Mouse (Mus musculus): ENCODE data around the gene Alox8. TPM values are rescaled to one million over a fixed set of nuclear protein-coding genes. Genes with fewer than 3 reads are reported as not detected.

The Alox8 gene
- 0.12 and 0.61 TPM in 2 replicates for polyA plus RNA-seq (2015; fragmentation: Nextera tagmentation; extraction: Ambion mirVana)

DNA sequence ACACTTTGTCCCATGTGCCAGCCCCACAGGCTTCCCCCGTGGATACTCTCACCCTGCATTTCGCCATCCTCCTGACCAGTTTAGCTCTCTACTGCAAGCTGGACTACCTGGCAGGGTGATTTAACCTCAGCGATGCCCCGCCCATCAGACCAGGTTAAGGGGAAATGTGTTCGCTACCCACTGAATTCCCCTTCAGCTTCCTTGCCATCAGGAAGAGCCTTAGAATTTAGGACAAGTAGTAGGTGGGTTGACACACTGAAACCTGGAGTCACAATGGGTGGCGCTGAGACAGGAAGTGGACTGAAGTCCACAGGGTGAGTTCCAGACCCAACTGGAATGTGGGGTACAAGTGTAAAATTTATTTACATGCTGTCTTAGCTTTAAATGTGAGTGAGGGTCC, at the start of gene Alox8:
TSS of gene Alox8 (minus strand) at position 101 of the 400 bp plus-strand sequence.

DNA sequence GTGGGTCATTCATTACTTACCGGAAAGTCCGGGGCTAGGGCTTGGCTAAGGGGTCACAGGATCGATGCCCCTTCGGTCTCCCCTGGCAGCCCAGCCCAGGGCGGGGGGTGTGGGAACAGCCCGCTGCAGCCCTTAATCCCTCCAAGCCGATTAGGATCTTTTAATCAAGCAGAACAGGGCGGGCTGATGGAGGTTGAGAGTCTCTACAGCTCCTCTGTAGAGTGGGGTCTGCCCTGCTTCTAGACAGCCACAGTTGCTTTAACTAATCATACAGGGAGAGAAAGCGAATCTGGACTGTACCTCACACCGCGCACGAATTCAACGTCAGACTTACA, 39.2 kb upstream of the Alox8 start, which contains the start of gene Gucy2e:
TSS of gene Gucy2e (minus strand) at position 111 of the 335 bp plus-strand sequence.

DNA sequence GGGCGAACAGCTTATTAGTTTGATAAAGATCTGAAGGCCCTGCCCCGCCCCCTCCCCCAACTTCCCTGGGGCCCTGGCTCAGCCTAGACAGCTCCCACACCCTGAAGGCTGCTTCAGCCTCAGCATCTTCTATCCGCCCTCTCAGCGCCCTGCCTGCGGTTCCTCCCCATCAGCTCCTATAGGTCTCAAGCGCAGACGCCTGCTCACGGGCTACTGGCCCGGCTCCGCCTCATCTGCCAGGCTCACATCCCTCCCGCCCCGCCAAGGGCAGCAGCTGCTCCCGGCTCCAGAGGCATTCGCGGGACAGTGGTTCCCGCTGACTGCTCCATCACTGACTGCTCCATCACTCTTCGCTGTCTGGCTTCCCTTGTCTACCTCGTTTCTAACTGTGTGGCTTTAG, 40.8 kb downstream of the Alox8 start, which contains the start of gene Alox12b:
TSS of gene Alox12b (plus strand) at position 190 of the 400 bp plus-strand sequence.

Other genes with a start within 250 kb of the Alox8 start
- gene Arhgef15, start 240.4 kb downstream of the Alox8 start, polyA plus RNA-seq (2015; fragmentation: Nextera tagmentation; extraction: Ambion mirVana) = 3.7 and 4.0 TPM in 2 replicates
- gene Slc25a35, start 229.7 kb downstream of the Alox8 start, polyA plus RNA-seq (2015; fragmentation: Nextera tagmentation; extraction: Ambion mirVana) = 0.77 and 1.0 TPM in 2 replicates
- gene Rangrf, start 222.7 kb downstream of the Alox8 start, polyA plus RNA-seq (2015; fragmentation: Nextera tagmentation; extraction: Ambion mirVana) = 45.0 and 45.7 TPM in 2 replicates
- 36.9 and 37.1 TPM in 2 replicates for gene Pfas, start 189.4 kb downstream of the Alox8 start, polyA plus RNA-seq (2015; fragmentation: Nextera tagmentation; extraction: Ambion mirVana)
- 20.3 and 21.5 TPM in 2 replicates for gene Ctc1, start 181.9 kb downstream of the Alox8 start, polyA plus RNA-seq (2015; fragmentation: Nextera tagmentation; extraction: Ambion mirVana)
- 120 and 126 TPM in 2 replicates for gene Aurkb, start 152.2 kb downstream of the Alox8 start, polyA plus RNA-seq (2015; fragmentation: Nextera tagmentation; extraction: Ambion mirVana)
- gene Borcs6, start 138.1 kb downstream of the Alox8 start, polyA plus RNA-seq (2015; fragmentation: Nextera tagmentation; extraction: Ambion mirVana) = 8.3 and 9.8 TPM in 2 replicates
- gene Tmem107, start 127.0 kb downstream of the Alox8 start, polyA plus RNA-seq (2015; fragmentation: Nextera tagmentation; extraction: Ambion mirVana) = 39.0 and 47.7 TPM in 2 replicates
- gene Vamp2, start 109.4 kb downstream of the Alox8 start, polyA plus RNA-seq (2015; fragmentation: Nextera tagmentation; extraction: Ambion mirVana) = 29.9 and 31.7 TPM in 2 replicates
- 4.2 and 7.6 TPM in 2 replicates for gene Per1, start 102.6 kb downstream of the Alox8 start, polyA plus RNA-seq (2015; fragmentation: Nextera tagmentation; extraction: Ambion mirVana)
- gene Hes7, start 77.4 kb downstream of the Alox8 start, polyA plus RNA-seq (2015; fragmentation: Nextera tagmentation; extraction: Ambion mirVana) = 0.22 and 0.32 TPM in 2 replicates
- gene 9130213A22Rik, start 75.3 kb downstream of the Alox8 start, polyA plus RNA-seq (2015; fragmentation: Nextera tagmentation; extraction: Ambion mirVana) = 0.07 and 0.32 TPM in 2 replicates
- 0.25 and 0.79 TPM in 2 replicates for gene Aloxe3, start 71.9 kb downstream of the Alox8 start, polyA plus RNA-seq (2015; fragmentation: Nextera tagmentation; extraction: Ambion mirVana)
- not detected in 2 replicates for gene Alox12b, start 40.9 kb downstream of the Alox8 start, polyA plus RNA-seq (2015; fragmentation: Nextera tagmentation; extraction: Ambion mirVana)
- gene Gucy2e, start 39.2 kb upstream of the Alox8 start, polyA plus RNA-seq (2015; fragmentation: Nextera tagmentation; extraction: Ambion mirVana) = 0.01 and 0.07 TPM in 2 replicates
- gene Cntrob, start 125.9 kb upstream of the Alox8 start, polyA plus RNA-seq (2015; fragmentation: Nextera tagmentation; extraction: Ambion mirVana) = 10.3 and 12.8 TPM in 2 replicates
- gene Trappc1, start 126.1 kb upstream of the Alox8 start, polyA plus RNA-seq (2015; fragmentation: Nextera tagmentation; extraction: Ambion mirVana) = 94.9 and 97.1 TPM in 2 replicates
- 0.30 and 0.55 TPM in 2 replicates for gene Kcnab3, start 128.4 kb upstream of the Alox8 start, polyA plus RNA-seq (2015; fragmentation: Nextera tagmentation; extraction: Ambion mirVana)
- gene Rnf227, start 142.6 kb upstream of the Alox8 start, polyA plus RNA-seq (2015; fragmentation: Nextera tagmentation; extraction: Ambion mirVana) = 3.1 and 4.2 TPM in 2 replicates
- gene Chd3, start 171.6 kb upstream of the Alox8 start, polyA plus RNA-seq (2015; fragmentation: Nextera tagmentation; extraction: Ambion mirVana) = 9.3 and 10.9 TPM in 2 replicates
- gene Naa38, start 197.6 kb upstream of the Alox8 start, polyA plus RNA-seq (2015; fragmentation: Nextera tagmentation; extraction: Ambion mirVana) = 115 and 122 TPM in 2 replicates
- gene Cyb5d1, start 197.8 kb upstream of the Alox8 start, polyA plus RNA-seq (2015; fragmentation: Nextera tagmentation; extraction: Ambion mirVana) = 8.1 and 10.1 TPM in 2 replicates
- 25.2 and 29.9 TPM in 2 replicates for gene Tmem88, start 200.4 kb upstream of the Alox8 start, polyA plus RNA-seq (2015; fragmentation: Nextera tagmentation; extraction: Ambion mirVana)
- 12.5 and 16.9 TPM in 2 replicates for gene Kdm6b, start 215.8 kb upstream of the Alox8 start, polyA plus RNA-seq (2015; fragmentation: Nextera tagmentation; extraction: Ambion mirVana)